Mouse (Mus musculus) brain, embryonic 14.5 days (tissue): ENCODE measurements at regions not wholly inside any gene's neighbourhood (a gene's known extent, or its start where the extent isn't known, plus 50 kb on each side); places are given as distances from the start of the nearest gene placed in this dataset.

ENCODE experiments used
- DNase-seq: peaks from one replicate; pipeline ENCODE4 v3.0.0-alpha.2; 2011; ENCODE audit warnings: low read depth
- CTCF ChIP-seq: fragments of 200-500 bp; IDR thresholded peaks from 2 replicates; pipeline ENCODE4 v1.5.1; 2012; ENCODE audit warnings: inconsistent platforms, mild to moderate bottlenecking, moderate library complexity, borderline replicate concordance; ENCODE audit not compliant: insufficient read depth, insufficient read length; ENCODE audit errors: extremely low read depth
- POLR2A ChIP-seq: fragments of 200-500 bp; IDR thresholded peaks from 2 replicates; pipeline ENCODE4 v1.6.1; 2012; ENCODE audit warnings: mild to moderate bottlenecking, inconsistent platforms, borderline replicate concordance; ENCODE audit not compliant: poor library complexity, insufficient read depth, insufficient read length, severe bottlenecking; ENCODE audit errors: extremely low read depth

- no peak for TF ChIP-seq CTCF
- TF ChIP-seq POLR2A, result no peak
- DNase-seq, result no peak
Measured at GRCm38 (mm10) chr11:31721908-31722307, 50.2 kb upstream of the Bod1 start.

DNA sequence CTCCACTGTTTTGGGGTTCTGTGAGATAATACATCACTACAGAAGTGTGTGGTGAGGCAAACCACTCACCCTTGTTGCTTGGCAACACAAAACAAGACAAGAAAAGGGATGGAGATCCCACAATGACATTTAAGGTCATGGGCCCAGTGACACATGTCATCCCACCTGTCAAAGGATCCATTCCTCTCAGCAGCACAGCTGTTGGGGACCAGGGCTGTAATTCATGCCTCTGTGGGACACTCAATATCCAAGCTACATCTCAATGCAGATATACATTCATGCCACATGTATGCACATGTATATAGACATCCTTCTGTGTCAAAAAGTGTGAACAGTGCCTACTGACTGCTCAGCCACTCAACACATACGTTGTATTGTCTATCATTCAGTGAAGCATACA lies 52.8 kb upstream of the Bod1 start:
- TF ChIP-seq POLR2A (no peak), CTCF (no peak)

GRCm38 (mm10) chr11:31725936-31726647 lies 54.4 kb upstream of the Bod1 start:
- no peak for TF ChIP-seq CTCF
- TF ChIP-seq POLR2A, result no peak
- DNase-seq, result peak; percentile 56

More for the DNA sequence above, 52.8 kb upstream of the Bod1 start:
- DNase-seq, result no peak

GRCm38 (mm10) chr11:31727289-31727688 lies 55.6 kb upstream of the Bod1 start:
- TF ChIP-seq CTCF (no peak), POLR2A (no peak)
- no peak for DNase-seq

DNA sequence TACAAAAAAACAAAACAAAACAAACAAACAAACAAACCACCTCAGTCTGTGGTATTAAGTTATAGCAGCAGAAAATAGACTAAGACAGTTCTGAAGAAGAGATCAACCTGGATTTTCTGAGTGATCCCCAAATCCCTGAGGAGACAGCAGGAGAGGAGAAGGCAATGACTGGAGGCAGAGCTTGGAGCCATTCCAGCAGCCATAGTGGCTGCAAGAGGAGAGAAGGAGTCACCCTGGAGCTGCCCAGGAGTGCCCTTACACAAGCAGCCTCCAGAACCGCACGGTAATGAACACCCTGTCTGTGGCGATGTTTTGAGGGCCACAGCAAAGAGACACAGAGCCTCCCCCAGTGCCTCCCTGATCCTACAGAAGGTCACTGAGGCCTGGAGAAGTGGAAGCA lies 58.0 kb upstream of the Bod1 start:
- DNase-seq, result no peak
- no peak for TF ChIP-seq CTCF
- TF ChIP-seq POLR2A, result no peak

DNA sequence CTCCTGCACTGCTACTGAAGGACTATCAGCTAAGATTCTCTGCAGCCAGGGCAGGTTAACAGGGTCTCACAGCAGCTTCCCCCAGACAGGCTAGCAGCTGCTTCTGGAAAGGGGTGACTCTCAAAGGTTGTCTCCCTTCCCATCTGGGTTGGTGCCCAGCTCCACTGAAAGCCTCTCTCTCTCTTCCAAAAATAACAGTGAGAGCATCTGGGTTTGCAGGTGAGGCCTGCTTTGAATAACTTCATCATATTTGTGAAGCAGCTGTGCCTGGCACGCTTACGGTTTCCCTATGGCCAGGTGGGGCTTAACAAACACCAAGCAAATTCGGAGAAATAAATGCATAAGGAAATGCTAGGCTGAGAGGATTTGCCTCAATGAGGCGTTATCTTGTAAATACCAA lies 58.5 kb upstream of the Bod1 start:
- TF ChIP-seq POLR2A (no peak), CTCF (no peak)
- no peak for DNase-seq

DNA sequence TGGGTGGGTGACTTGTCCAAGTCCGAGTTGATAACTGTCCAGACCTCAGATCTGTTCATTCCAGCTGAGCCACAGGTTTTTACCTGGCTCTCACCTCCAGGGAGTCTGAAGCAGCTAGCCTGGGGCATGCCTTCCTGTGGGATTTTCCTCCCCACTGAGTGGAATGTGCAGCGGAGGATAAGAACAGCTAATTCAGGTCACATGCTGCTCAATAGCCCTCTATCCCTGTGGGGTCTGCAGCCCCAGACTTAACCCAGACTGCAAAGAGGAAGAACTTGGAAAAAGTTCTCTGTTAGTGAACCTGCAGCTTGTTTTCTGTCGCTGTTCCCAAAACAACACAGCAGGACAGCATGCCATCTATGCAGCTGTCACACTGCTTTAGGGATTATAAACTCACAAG lies 59.0 kb upstream of the Bod1 start:
- DNase-seq, result no peak
- TF ChIP-seq CTCF (no peak), POLR2A (no peak)

DNA sequence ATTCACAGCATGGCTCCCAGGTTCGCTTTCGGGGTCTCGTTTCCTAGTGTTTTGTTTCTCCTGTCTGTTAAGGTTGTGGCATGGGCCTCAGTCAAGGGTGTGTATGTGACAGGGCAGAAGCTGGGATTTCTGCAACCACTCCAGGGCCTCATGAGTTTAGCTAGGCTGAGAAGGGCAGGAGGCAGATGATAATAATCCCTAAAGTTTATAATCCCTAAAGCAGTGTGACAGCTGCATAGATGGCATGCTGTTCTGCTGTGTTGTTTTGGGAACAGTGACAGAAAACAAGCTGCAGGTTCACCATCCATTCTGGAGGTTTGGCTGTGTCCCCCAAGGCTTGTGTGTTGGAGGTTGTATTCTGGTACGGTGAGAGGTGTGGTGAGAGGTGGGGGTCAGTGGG lies 59.8 kb upstream of the Bod1 start:
- no peak for DNase-seq
- TF ChIP-seq CTCF (no peak), POLR2A (no peak)

DNA sequence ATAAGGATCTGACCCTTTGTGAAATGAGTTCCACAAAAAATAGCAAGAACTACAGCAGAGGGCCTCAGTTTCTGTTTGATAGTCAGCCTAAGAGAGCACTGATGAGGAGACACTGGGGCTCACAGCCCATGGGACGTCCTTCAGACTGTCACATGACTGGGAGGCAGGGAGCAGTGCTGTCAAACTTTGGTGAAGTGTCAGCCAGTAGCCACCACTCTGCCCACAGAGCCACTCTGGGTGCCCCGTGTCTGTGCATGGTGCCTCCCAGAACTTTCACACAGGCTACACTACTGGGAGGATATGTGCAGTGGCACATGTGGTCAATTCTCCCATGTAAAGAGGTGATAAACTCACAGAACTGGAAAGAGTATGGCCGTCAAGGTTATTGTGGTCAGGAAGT lies 60.7 kb upstream of the Bod1 start:
- no peak for DNase-seq
- TF ChIP-seq POLR2A (no peak), CTCF (no peak)

DNA sequence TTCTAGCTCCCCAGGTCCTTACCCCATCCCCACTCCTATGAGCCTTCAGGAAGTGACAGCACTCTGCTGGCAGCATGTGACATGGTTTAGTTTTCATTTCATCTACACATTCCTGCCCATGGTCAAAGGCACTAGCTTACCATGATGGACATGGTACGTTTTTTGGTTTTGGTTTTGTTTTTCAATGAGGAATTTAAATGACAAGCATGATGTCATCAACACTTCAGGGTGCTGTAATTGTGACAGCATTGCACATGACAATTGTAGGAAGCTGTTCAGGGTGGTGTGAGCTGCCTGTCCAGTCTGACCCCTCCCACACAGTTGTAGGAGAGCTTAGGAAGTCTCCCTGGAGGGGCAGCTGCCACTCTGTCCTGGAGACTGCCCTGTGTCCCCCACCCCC lies 61.3 kb upstream of the Bod1 start:
- TF ChIP-seq POLR2A (no peak), CTCF (no peak)
- no peak for DNase-seq

DNA sequence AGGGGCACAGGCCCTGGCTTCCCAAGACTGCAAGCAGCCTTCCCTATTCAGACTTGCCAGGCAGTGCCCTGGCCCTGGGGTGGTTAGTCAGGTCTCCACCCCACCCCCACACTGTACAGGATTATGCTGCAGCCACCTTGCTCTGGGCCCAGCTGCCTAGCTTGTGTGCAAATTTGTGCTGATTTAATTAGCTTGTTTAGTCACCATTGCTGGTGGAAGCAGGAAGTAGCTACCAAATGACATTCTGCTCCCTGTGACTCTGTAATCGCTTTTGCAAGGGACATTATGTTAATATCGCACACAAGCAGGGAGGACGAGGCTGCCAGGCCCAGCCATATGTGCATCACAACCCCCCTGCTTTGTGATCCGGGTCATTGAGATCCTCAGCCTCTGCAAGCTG lies 62.4 kb upstream of the Bod1 start:
- TF ChIP-seq POLR2A (no peak), CTCF (no peak)

GRCm38 (mm10) chr11:31735257-31735656 lies 63.6 kb upstream of the Bod1 start:
- no peak for DNase-seq
- TF ChIP-seq CTCF (no peak), POLR2A (no peak)

More for the DNA sequence above, 62.4 kb upstream of the Bod1 start:
- DNase-seq, result peak; percentile 84
